Mouse (Mus musculus): Measurements from ENCODE around the gene H2-DMb1. TPM values are rescaled to one million over a fixed set of nuclear protein-coding genes. Genes with fewer than 3 reads are reported as not detected.

Gene H2-DMb1
- polyA plus RNA-seq, 1 experiment from 2014 or later, result 7.2 TPM

- ATAC-seq, result no peak
- no peak overlapping the region for H3K4me2 ChIP-seq (replicated peaks; ENCODE audit: low read depth, low read length)
- no peak overlapping the region for H3K27ac ChIP-seq (ENCODE audit: low read length)
- TF ChIP-seq EP300 (IDR thresholded peaks at IDR 0.05) (no peak), CTCF (IDR thresholded peaks at IDR 0.05) (no peak)
- no peaks in the 10 kb centered on the region for H3K27me3 ChIP-seq (replicated peaks; ENCODE audit: insufficient read depth, low read length)
- no peak overlapping the region for H3K9ac ChIP-seq (replicated peaks; ENCODE audit: low read depth)
- peaks cover 30% of the 10 kb centered on the region; the same call in 1 of the 2 replicates for H3K4me1 ChIP-seq (ENCODE audit: insufficient read depth, low read depth, low read length)
- DNase-seq (ENCODE audit: low spot score), result peak; percentile 48
- H3K9me3 ChIP-seq (ENCODE audit: low read length), result no peaks in the 10 kb centered on the region
- WGBS, result 31% methylated on average over 6 of the region's 6 CpGs
- H3K4me3 ChIP-seq (ENCODE audit: low read depth, low read length), result no peak overlapping the region
- H3K36me3 ChIP-seq (ENCODE audit: insufficient read depth, low read length), result no peaks in the 10 kb centered on the region
These were observed 25.4 kb upstream of the H2-DMb1 start for GRCm38 (mm10) chr17:34127475-34127874.

GRCm38 (mm10) chr17:34128264-34128937 lies 24.5 kb upstream of the H2-DMb1 start:
- 28% methylated on average over 13 of the region's 13 CpGs for WGBS
- H3K4me3 ChIP-seq (ENCODE audit: low read depth, low read length), result no peak overlapping the region
- no peak for ATAC-seq
- no peak overlapping the region for H3K9ac ChIP-seq (replicated peaks; ENCODE audit: low read depth)
- peak; percentile 39 for DNase-seq (ENCODE audit: low spot score)
- H3K27me3 ChIP-seq (replicated peaks; ENCODE audit: insufficient read depth, low read length), result no peaks in the 10 kb centered on the region
- H3K36me3 ChIP-seq (ENCODE audit: insufficient read depth, low read length), result no peaks in the 10 kb centered on the region
- H3K4me1 ChIP-seq (ENCODE audit: insufficient read depth, low read depth, low read length), result peaks cover 30% of the 10 kb centered on the region; the same call in 1 of the 2 replicates
- H3K4me2 ChIP-seq (replicated peaks; ENCODE audit: low read depth, low read length), result no peak overlapping the region
- H3K9me3 ChIP-seq (ENCODE audit: low read length), result no peaks in the 10 kb centered on the region
- TF ChIP-seq CTCF (IDR thresholded peaks at IDR 0.05) (peak; percentile 51), EP300 (IDR thresholded peaks at IDR 0.05) (no peak)
- no peak overlapping the region for H3K27ac ChIP-seq (ENCODE audit: low read length)

GRCm38 (mm10) chr17:34128944-34129791 lies 23.7 kb upstream of the H2-DMb1 start:
- Histone ChIP-seq H3K27ac (ENCODE audit: low read length) (no peak overlapping the region), H3K4me2 (replicated peaks; ENCODE audit: low read depth, low read length) (no peak overlapping the region), H3K9ac (replicated peaks; ENCODE audit: low read depth) (no peak overlapping the region), H3K4me3 (ENCODE audit: low read depth, low read length) (no peak overlapping the region), H3K36me3 (ENCODE audit: insufficient read depth, low read length) (no peaks in the 10 kb centered on the region), H3K9me3 (ENCODE audit: low read length) (no peaks in the 10 kb centered on the region), H3K4me1 (ENCODE audit: insufficient read depth, low read depth, low read length) (peaks cover 26% of the 10 kb centered on the region; the same call in 1 of the 2 replicates), H3K27me3 (replicated peaks; ENCODE audit: insufficient read depth, low read length) (no peaks in the 10 kb centered on the region)
- WGBS, result 15% methylated on average over 18 of the region's 18 CpGs
- TF ChIP-seq CTCF (IDR thresholded peaks at IDR 0.05) (peak; percentile 48), EP300 (IDR thresholded peaks at IDR 0.05) (no peak)
- peak; percentile 9 for DNase-seq (ENCODE audit: low spot score)
- ATAC-seq, result peak; percentile 22; the same call in 1 of the 2 replicates

GRCm38 (mm10) chr17:34130073-34130947 lies 22.6 kb upstream of the H2-DMb1 start:
- ATAC-seq (no peak), DNase-seq (ENCODE audit: low spot score) (peak; percentile 4)
- Histone ChIP-seq H3K36me3 (ENCODE audit: insufficient read depth, low read length) (no peaks in the 10 kb centered on the region), H3K9me3 (ENCODE audit: low read length) (no peaks in the 10 kb centered on the region), H3K27ac (ENCODE audit: low read length) (no peak overlapping the region), H3K9ac (replicated peaks; ENCODE audit: low read depth) (no peak overlapping the region), H3K4me3 (ENCODE audit: low read depth, low read length) (no peak overlapping the region), H3K27me3 (replicated peaks; ENCODE audit: insufficient read depth, low read length) (no peaks in the 10 kb centered on the region), H3K4me2 (replicated peaks; ENCODE audit: low read depth, low read length) (no peak overlapping the region), H3K4me1 (ENCODE audit: insufficient read depth, low read depth, low read length) (peaks cover 23% of the 10 kb centered on the region; the same call in 1 of the 2 replicates)
- no peak for TF ChIP-seq CTCF (IDR thresholded peaks at IDR 0.05)
- no peak for TF ChIP-seq EP300 (IDR thresholded peaks at IDR 0.05)
- 57% methylated on average over 19 of the region's 19 CpGs for whole genome bisulfite sequencing

GRCm38 (mm10) chr17:34131911-34132310 lies 21.0 kb upstream of the H2-DMb1 start:
- H3K9me3 ChIP-seq (ENCODE audit: low read length), result no peaks in the 10 kb centered on the region
- no peak overlapping the region for H3K4me3 ChIP-seq (ENCODE audit: low read depth, low read length)
- no peak overlapping the region for H3K4me2 ChIP-seq (replicated peaks; ENCODE audit: low read depth, low read length)
- H3K27me3 ChIP-seq (replicated peaks; ENCODE audit: insufficient read depth, low read length), result no peaks in the 10 kb centered on the region
- no peak overlapping the region for H3K9ac ChIP-seq (replicated peaks; ENCODE audit: low read depth)
- no peak for ATAC-seq
- H3K36me3 ChIP-seq (ENCODE audit: insufficient read depth, low read length), result no peaks in the 10 kb centered on the region
- 77% methylated on average over 7 of the region's 7 CpGs for WGBS
- peaks cover 19% of the 10 kb centered on the region; the same call in 1 of the 2 replicates for H3K4me1 ChIP-seq (ENCODE audit: insufficient read depth, low read depth, low read length)
- no peak overlapping the region for H3K27ac ChIP-seq (ENCODE audit: low read length)
- DNase-seq (ENCODE audit: low spot score), result no peak
- TF ChIP-seq CTCF (IDR thresholded peaks at IDR 0.05), result no peak
- no peak for TF ChIP-seq EP300 (IDR thresholded peaks at IDR 0.05)

Data from lung, postnatal 0 days (tissue).